Mouse (Mus musculus) midbrain, embryonic 15.5 days (tissue): ENCODE data around the gene Fkbp5. TPM values are rescaled to one million over a fixed set of nuclear protein-coding genes. Genes with fewer than 3 reads are reported as not detected.

Source experiments
- ATAC-seq: fragments of 200-750 bp; cut with Nextera tagmentation; replicated peaks from 2 replicates; pipeline ENCODE4 v1.8.0; 2017; ENCODE audit warnings: moderate TSS enrichment
- H3K27ac ChIP-seq: fragments of 300-500 bp; sonication (generic); 2 replicates; pipeline ENCODE4 v1.5.1; 2015; ENCODE audit warnings: mild to moderate bottlenecking, inconsistent platforms
- H3K27me3 ChIP-seq: fragments of 300-500 bp; sonication (generic); replicated peaks from 2 replicates; pipeline ENCODE4 v1.6.1; 2015; ENCODE audit warnings: inconsistent platforms
- H3K36me3 ChIP-seq: fragments of 300-500 bp; sonication (generic); replicated peaks from 2 replicates; pipeline ENCODE4 v1.6.1; 2015; ENCODE audit warnings: inconsistent platforms
- H3K4me1 ChIP-seq: fragments of 300-500 bp; sonication (generic); 2 replicates; pipeline ENCODE4 v1.6.1; 2015; ENCODE audit warnings: inconsistent platforms
- H3K4me2 ChIP-seq: fragments of 300-500 bp; sonication (generic); 2 replicates; pipeline ENCODE4 v1.6.1; 2015; ENCODE audit warnings: inconsistent platforms, mild to moderate bottlenecking, moderate library complexity
- H3K4me3 ChIP-seq: fragments of 300-500 bp; sonication (generic); 2 replicates; pipeline ENCODE4 v1.5.1; 2015; ENCODE audit warnings: mild to moderate bottlenecking, inconsistent platforms
- H3K9ac ChIP-seq: fragments of 300-500 bp; sonication (generic); 2 replicates; pipeline ENCODE4 v1.6.1; 2015; ENCODE audit warnings: mild to moderate bottlenecking, inconsistent platforms
- H3K9me3 ChIP-seq: fragments of 300-500 bp; sonication (generic); 2 replicates; pipeline ENCODE4 v1.6.1; 2016; ENCODE audit warnings: inconsistent platforms
- WGBS: fragments of 180-500 bp; shearing (Covaris S2); methylation state at CpG from one replicate; pipeline ENCODE4 v1.1.7; 2015; ENCODE audit warnings: mixed read lengths; 5-methylcytosine and 5-hydroxymethylcytosine counted together
- polyA plus RNA-seq: library from polyadenylated mRNA; unstranded; fragments of >200 nt; fragmentation: Nextera tagmentation; extraction: Ambion mirVana; gene quantifications from 2 replicates; pipeline ENCODE4 v1.2.1, GENCODE M21; 2015

Fkbp5 gene
- polyA plus RNA-seq, 1 experiment from 2014 or later = 39.8 TPM

- Histone ChIP-seq H3K27ac (no peak overlapping the region), H3K36me3 (no peaks in the 10 kb centered on the region), H3K4me3 (no peak overlapping the region), H3K27me3 (no peaks in the 10 kb centered on the region), H3K4me1 (peaks cover 8% of the 10 kb centered on the region; the same call in 1 of the 2 replicates), H3K9ac (no peak overlapping the region), H3K4me2 (no peak overlapping the region), H3K9me3 (no peaks in the 10 kb centered on the region)
- no peak for ATAC-seq
- 78% methylated on average over 7 of the region's 7 CpGs for WGBS
Measured at GRCm38 (mm10) chr17:28488258-28489013, 28.9 kb downstream of the Fkbp5 start.

GRCm38 (mm10) chr17:28487584-28488257 is 29.6 kb downstream of the Fkbp5 start:
- Histone ChIP-seq H3K36me3 (no peaks in the 10 kb centered on the region), H3K9ac (no peak overlapping the region), H3K4me1 (peaks cover 8% of the 10 kb centered on the region; the same call in 1 of the 2 replicates), H3K9me3 (no peaks in the 10 kb centered on the region), H3K27me3 (no peaks in the 10 kb centered on the region), H3K4me3 (no peak overlapping the region), H3K27ac (no peak overlapping the region), H3K4me2 (no peak overlapping the region)
- ATAC-seq = no peak
- WGBS = 90% methylated on average over 18 of the region's 18 CpGs

- Histone ChIP-seq H3K4me2 (peak overlapping the region; percentile 84; the same call in 1 of the 2 replicates), H3K27ac (no peak overlapping the region), H3K27me3 (no peaks in the 10 kb centered on the region), H3K9me3 (no peaks in the 10 kb centered on the region), H3K4me1 (peaks cover 8% of the 10 kb centered on the region; the same call in 1 of the 2 replicates), H3K36me3 (no peaks in the 10 kb centered on the region), H3K4me3 (peak overlapping the region; percentile 97; the same call in 1 of the 2 replicates), H3K9ac (no peak overlapping the region)
- WGBS = 80% methylated on average over 6 of the region's 6 CpGs
- ATAC-seq = no peak
Measured at GRCm38 (mm10) chr17:28486720-28487119, 30.6 kb downstream of the Fkbp5 start.

GRCm38 (mm10) chr17:28485977-28486400 is 31.3 kb downstream of the Fkbp5 start:
- H3K36me3 ChIP-seq = no peaks in the 10 kb centered on the region
- ATAC-seq = peak; percentile 99
- H3K9ac ChIP-seq = peak overlapping the region; percentile 80
- peaks cover 8% of the 10 kb centered on the region; the same call in 1 of the 2 replicates for H3K4me1 ChIP-seq
- peak overlapping the region; percentile 97 for H3K4me3 ChIP-seq
- peak overlapping the region; percentile 88 for H3K27ac ChIP-seq
- under 1% methylated on average over 46 of the region's 58 CpGs for WGBS
- no peaks in the 10 kb centered on the region for H3K27me3 ChIP-seq
- H3K9me3 ChIP-seq = no peaks in the 10 kb centered on the region
- H3K4me2 ChIP-seq = peak overlapping the region; percentile 84

- H3K4me3 ChIP-seq = peak overlapping the region; percentile 97
- H3K27me3 ChIP-seq = no peaks in the 10 kb centered on the region
- peaks cover 8% of the 10 kb centered on the region; the same call in 1 of the 2 replicates for H3K4me1 ChIP-seq
- H3K9me3 ChIP-seq = no peaks in the 10 kb centered on the region
- peak overlapping the region; percentile 84 for H3K4me2 ChIP-seq
- peak overlapping the region; percentile 80 for H3K9ac ChIP-seq
- under 1% methylated on average over 41 of the region's 77 CpGs for WGBS
- H3K27ac ChIP-seq = peak overlapping the region; percentile 88
- peak; percentile 80 for ATAC-seq
- no peaks in the 10 kb centered on the region for H3K36me3 ChIP-seq
Measured at GRCm38 (mm10) chr17:28485446-28485948, 31.8 kb downstream of the Fkbp5 start.

GRCm38 (mm10) chr17:28484704-28485445 is 32.5 kb downstream of the Fkbp5 start:
- Histone ChIP-seq H3K9ac (peak overlapping the region; percentile 80), H3K9me3 (no peaks in the 10 kb centered on the region), H3K27me3 (no peaks in the 10 kb centered on the region), H3K27ac (peak overlapping the region; percentile 88), H3K4me3 (peak overlapping the region; percentile 97), H3K4me2 (peak overlapping the region; percentile 84), H3K4me1 (peaks cover 8% of the 10 kb centered on the region; the same call in 1 of the 2 replicates), H3K36me3 (no peaks in the 10 kb centered on the region)
- no peak; the same call in 1 of the 2 replicates for ATAC-seq
- 3% methylated on average over 30 of the region's 30 CpGs for WGBS

GRCm38 (mm10) chr17:28477421-28477820 is 39.9 kb downstream of the Fkbp5 start:
- no peaks in the 10 kb centered on the region for H3K4me1 ChIP-seq
- H3K36me3 ChIP-seq = no peaks in the 10 kb centered on the region
- no peak overlapping the region for H3K27ac ChIP-seq
- H3K4me2 ChIP-seq = no peak overlapping the region
- 89% methylated on average over 8 of the region's 8 CpGs for WGBS
- H3K9me3 ChIP-seq = no peaks in the 10 kb centered on the region
- H3K9ac ChIP-seq = no peak overlapping the region
- no peaks in the 10 kb centered on the region for H3K27me3 ChIP-seq
- ATAC-seq = no peak
- no peak overlapping the region for H3K4me3 ChIP-seq

- no peak overlapping the region for H3K4me2 ChIP-seq
- H3K9ac ChIP-seq = no peak overlapping the region
- no peaks in the 10 kb centered on the region for H3K4me1 ChIP-seq
- H3K27me3 ChIP-seq = no peaks in the 10 kb centered on the region
- no peak overlapping the region for H3K4me3 ChIP-seq
- no peak overlapping the region for H3K27ac ChIP-seq
- H3K9me3 ChIP-seq = no peaks in the 10 kb centered on the region
- no peaks in the 10 kb centered on the region for H3K36me3 ChIP-seq
- ATAC-seq = no peak
Measured at GRCm38 (mm10) chr17:28476441-28476840, 40.9 kb downstream of the Fkbp5 start.

GRCm38 (mm10) chr17:28475593-28476325 is 41.6 kb downstream of the Fkbp5 start:
- ATAC-seq = no peak
- H3K36me3 ChIP-seq = no peaks in the 10 kb centered on the region
- no peak overlapping the region for H3K9ac ChIP-seq
- H3K4me2 ChIP-seq = no peak overlapping the region
- no peak overlapping the region for H3K4me3 ChIP-seq
- 93% methylated on average over 3 of the region's 3 CpGs for WGBS
- H3K4me1 ChIP-seq = no peaks in the 10 kb centered on the region
- H3K27ac ChIP-seq = no peak overlapping the region
- H3K27me3 ChIP-seq = no peaks in the 10 kb centered on the region
- H3K9me3 ChIP-seq = no peaks in the 10 kb centered on the region

GRCm38 (mm10) chr17:28472696-28473095 is 44.6 kb downstream of the Fkbp5 start:
- Histone ChIP-seq H3K4me1 (peaks cover 5% of the 10 kb centered on the region; the same call in 1 of the 2 replicates), H3K36me3 (no peaks in the 10 kb centered on the region), H3K4me3 (no peak overlapping the region), H3K9ac (no peak overlapping the region), H3K9me3 (no peaks in the 10 kb centered on the region), H3K27ac (no peak overlapping the region), H3K4me2 (no peak overlapping the region), H3K27me3 (no peaks in the 10 kb centered on the region)
- WGBS = 57% methylated on average over 5 of the region's 5 CpGs
- no peak for ATAC-seq

GRCm38 (mm10) chr17:28470876-28471275 is 46.5 kb downstream of the Fkbp5 start:
- Histone ChIP-seq H3K9ac (no peak overlapping the region), H3K4me1 (peaks cover 5% of the 10 kb centered on the region; the same call in 1 of the 2 replicates), H3K4me2 (no peak overlapping the region), H3K9me3 (no peaks in the 10 kb centered on the region), H3K27me3 (no peaks in the 10 kb centered on the region), H3K36me3 (no peaks in the 10 kb centered on the region), H3K4me3 (no peak overlapping the region), H3K27ac (no peak overlapping the region)
- ATAC-seq = no peak
- WGBS = 82% methylated on average over 6 of the region's 6 CpGs
